Mouse (Mus musculus) right cerebral cortex, postnatal 4 days (tissue): ENCODE results near the gene Dpf2.

Source experiments
- DNase-seq: peaks from one replicate; pipeline ENCODE4 v3.0.0-alpha.2; 2022

The Dpf2 gene

DNA sequence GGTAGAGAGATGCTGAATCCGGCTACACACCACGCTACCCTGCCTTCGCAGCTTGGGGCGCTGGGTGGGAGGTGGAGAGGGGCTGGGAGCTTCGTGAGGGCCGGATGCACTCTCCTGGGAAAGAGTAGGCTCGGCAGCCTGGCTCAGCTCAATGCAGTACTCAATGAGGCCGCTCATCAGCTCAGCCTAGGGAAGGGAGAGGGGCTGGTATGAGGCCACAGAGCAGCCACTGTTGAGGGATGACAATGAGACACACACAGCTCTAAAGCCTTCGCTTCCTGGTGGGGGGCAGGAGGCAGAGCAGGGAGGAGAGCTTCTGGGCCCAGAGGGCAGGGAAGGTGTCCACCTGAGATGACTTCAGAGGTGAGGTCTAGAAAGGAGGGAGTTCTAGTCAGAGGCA, 56.2 kb downstream of the Dpf2 start:
- DNase-seq: no peak

DNA sequence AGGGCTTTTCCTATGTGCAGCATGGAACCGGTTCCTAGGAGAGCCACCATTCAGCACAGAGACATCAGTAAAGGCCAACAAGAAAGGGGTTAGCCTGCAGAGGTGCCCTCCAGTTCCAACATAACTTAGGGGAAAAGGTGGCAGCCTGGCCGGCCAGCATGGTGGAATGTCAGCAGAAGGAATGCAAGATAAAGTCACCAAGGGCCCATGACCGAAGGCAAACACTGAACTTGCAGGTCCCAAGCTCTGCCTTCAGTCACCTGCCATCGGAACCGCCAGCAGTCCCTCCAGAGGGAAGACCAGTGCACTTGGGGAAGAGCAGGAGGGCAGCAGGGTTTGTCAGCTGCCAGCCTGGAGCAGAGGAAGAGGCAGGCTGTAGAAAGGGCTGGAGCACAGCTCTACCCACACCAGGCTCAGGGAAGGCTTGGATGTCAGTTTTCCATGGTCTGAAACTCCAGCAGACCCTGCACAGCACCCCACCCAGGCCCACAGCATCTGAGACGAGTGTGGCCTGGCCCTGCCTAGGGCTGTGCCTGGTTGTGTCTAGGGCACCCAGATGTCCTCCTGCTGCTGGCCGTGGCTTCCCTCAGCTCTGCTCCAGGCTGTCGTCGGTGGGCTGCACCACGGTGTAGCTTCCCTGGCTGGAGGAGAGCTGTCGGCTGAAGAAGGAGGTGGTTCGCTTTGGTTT, 60.6 kb downstream of the Dpf2 start:
- DNase-seq: no peak

DNA sequence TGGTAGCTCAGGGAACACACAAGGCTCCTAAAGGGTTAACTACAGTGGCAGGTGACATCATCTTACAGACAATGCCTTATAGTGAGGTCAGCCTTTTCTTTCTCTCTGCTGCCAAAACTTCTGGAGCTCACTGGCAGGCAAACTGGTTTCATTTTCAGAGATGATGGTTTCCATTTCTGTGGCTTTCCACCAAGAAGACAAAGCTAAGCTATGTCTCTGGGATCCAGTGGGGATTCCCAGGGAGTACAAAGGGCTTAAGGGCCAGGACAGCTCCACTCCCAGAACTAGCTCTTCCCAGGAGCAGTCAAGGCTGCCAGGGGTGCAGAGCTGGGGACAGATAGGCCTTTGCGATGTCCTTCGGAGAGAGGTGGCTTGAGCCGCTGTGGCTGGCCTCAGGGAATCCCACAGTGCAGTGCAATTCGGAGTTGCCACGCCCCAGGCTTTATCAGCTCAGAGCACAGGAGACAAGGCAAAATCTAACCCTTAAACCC, 61.3 kb downstream of the Dpf2 start:
- DNase-seq: no peak

DNA sequence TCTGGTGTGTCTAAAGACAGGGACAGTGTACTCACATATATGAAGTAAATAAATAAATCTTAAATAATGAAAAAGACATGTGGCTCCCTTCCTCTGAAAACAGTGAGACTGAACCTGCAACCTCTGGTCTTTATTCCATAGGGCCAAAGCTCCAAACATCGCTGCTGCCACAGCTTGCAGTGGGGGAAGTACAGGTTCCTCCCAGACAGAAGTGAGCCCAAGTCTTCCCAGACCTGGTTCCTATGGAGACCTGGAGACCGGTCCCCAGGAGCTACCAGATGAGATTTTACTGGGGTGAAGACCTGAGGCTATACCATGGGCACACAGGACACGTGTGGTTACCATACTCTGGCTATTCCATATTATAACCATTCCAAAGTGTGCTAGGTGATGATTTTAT, 62.0 kb downstream of the Dpf2 start:
- no peak for DNase-seq

DNA sequence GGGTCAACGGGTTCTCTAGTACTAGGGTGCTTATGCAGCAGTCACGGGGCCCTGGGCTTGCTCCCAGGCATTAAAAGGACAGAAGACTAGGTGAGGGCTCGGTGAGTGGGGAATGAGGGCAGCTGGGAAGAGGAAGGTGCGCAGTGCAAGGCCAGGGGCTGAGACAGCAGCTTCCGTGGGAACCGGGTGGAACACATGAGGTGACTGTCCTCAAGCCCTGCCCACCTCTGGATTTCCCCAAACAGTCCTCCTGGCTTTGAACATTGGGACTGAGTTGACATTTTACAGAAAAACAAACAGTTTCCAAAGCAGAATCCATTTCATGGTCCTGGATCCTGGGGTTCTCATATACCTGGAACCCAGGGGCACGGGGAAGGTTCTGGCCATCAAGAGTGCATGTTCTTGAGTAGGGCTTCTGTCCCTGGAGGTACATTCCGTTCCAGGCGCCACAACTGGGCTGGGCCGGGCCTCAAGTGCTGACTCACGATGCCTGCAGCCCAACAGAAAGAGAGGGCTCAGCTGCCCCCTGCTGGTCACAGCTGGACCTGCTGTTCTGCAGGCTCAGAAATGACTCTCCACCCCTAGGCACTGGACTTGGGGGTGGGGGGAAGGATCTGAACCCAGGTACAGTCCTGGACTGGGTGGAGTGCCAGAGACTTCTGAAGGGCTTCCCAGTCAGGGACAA, 62.8 kb downstream of the Dpf2 start:
- DNase-seq: peak; percentile 94

DNA sequence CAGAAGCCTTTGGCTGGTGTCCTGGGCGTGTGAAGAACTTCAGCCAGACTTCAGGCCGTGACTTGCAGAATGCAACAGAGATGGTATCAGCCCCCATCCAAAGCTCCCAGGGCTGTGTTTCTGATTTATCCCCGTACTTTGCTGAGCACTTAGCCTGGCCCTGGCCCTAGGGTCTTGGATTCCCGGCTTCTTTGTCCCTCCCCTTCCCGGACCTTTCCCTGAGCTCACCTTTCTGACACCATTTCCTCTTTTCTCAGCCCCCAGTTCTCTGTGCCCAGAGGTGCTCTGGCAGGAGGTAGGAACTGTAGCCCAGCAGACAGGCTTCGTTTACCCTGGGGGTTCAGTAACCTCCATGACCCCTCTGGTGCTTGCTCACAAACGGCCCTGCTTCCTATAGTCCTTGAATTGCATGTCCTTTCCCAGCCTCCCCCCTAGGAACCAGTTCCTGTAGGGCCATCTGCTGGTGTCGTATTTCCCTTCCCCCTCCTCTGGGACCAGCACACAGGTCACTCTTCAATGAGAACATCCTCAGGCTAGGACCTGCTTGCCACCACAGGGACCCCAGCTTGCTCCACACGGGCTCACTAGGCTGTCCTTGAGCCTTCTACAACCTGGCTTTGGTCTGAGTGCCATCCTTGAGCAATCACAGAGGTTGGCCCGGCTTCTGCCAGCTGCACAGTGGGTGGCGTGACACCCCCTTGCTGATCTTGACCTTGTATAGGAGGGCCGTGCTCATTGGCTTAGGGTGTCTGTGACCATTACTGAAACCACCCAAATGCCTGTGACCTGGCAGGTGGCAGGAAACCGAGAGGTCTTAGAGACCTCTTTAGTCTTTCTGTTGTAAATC, 63.8 kb downstream of the Dpf2 start:
- no peak for DNase-seq

DNA sequence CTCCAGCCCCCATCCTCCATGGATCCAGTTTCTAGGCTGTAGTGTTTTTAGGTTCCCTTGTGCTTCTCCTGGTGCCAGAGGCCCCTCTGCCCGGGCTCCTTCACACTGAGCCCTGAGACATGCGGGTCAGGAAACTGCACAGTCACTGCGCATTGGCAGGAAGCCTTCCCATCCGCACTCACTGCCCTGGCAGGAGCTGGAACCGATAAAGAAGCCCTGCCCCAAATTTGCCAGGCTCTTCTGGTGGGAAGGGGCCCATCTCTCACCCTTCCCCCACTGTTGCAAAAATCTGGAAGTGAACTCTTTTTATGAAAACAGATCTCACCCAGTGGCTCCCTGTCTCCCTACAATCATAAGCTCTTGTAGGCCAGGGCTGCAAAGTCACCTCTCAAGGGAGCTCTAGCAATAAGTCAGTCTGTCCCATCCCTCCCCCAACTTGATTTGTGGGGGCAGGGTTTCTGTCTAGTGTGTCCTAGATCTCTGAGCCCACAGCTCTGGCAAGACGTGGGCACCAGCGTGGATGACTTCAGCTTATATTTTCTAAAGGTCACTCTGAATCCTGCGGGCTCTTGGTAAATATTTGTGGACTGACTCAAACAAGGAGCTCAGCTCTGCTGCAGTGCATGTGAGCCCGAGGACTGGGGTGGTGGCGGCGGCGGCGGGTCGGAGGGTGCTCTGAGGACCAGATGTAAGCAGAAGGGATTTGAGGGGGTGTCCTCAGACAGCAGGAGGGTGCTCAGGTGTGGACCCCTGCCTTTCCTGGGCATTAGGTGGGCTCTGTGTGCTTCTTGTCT, 64.6 kb downstream of the Dpf2 start:
- DNase-seq: peak; percentile 18

DNA sequence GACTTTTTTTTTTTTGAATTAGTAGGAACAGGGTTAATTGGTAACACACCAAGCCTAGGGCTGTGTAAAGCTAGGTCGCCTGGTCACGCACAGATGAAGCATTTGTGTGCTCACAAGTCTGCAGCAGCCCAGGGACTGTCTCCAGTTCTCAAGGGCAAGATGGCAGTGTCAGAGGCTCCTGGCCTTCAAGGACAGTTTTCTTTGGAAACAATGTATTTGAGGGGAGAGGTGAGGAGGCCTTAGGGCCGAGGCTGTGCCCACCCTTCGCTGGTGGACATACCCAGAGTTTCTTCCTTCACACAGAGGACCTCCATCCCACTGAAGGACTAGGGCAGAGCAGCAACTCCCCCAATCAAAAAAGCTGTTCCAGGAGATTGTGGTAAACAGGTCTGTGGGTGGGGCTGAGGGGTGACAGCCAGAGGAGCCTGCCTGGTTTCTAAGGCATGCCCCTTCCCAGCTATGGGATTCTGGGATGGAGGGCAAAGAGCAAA, 65.5 kb downstream of the Dpf2 start:
- peak; percentile 24 for DNase-seq

DNA sequence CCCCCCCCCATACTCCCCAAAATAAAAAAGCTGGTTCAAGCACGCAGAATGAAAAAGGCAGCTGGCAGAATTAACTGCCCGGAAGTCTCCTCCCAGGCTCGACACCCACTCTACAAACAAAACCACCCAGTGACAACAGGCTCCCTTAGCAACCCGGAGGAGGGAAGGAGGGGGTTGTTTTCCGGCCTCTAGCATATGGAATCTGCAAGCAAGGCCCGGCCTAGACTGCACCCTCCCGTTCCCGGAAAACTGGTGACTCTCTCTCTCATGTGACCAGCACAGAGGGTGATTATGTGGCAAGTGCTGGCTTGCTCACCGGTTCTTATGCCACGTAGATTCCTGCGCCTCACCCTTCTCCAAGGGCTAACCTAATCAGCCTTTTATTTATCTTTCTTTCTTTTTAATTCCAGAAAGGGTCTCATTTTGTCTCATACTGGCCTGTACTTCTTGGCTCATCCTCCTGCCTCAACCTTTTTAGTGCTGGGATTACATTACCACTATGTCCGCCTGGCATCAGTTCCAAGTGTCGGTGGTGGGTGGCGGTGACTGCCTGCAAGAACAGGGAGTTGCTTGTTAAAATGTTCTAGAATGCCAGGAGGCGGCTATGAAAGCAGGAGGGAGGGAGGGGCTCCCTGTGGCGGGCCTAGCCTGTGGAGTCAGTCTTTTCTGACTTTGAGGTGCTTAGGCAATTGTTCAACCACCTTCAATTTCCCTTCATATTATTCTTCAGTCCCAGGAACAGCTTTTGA, 66.1 kb downstream of the Dpf2 start:
- DNase-seq: peak; percentile 75
